In the genomic region with DNA sequence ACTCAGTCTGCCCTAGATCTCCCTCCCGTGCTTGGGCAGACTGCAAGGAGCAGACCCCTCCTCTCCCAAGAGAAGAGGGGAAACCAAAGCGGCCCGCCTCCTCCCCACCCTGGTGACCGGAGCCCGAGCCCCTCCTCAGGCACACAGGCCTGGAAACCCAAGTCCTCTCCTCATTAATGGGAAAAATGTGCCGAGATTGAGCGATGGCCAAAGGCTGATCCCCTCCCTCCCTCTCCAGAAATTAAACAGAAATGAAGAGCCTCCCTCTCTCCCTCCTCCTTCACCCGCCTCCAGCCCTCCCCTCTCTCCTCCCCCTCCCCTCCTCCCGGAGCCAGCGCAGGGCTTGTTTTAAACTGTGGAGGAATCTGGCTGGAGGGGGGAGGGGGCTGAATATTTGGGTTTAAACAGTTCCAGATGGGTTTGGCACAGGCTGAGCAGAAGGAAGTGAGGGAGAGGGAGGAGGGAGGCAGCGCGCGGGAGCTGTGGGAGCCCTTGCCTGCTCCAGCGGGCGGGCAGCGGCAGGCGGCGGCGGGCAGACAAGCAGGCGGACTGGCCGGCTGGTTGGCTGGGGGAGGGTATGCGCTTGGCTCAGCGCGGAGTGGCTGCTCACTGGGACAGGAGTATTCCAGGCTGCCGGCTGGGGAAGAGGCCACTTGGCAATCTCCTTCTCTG, we compare ENCODE assay signal across 7 mouse cellular contexts. TPM values are rescaled to one million over a fixed set of nuclear protein-coding genes. Genes with fewer than 3 reads are reported as not detected.
A peak's percentile ranks its signal among the peaks of the same experiment; 100 is the strongest.
DNase-seq lines count a peak whose midpoint lies in the region; ATAC-seq lines count a peak whose summit lies in the region.

No protein-coding gene starts in this region.

- intact Hi-C loops in left cerebral cortex, postnatal 36 days (cut with DNase I): loop anchor here (2.0 kb wide), 1 partner anchor 36 kb away; no protein-coding TSS in a partner anchor

- peak; percentile 91 for DNase-seq in brain, adult 2 months (ENCODE audit: low read depth, low spot score)
- DNase-seq in heart, adult 18-20 months: peak; percentile 82 to 89
- peak; percentile 85 for DNase-seq in kidney, adult 11 months
- peak; percentile 84 to 87 for DNase-seq in left cerebral cortex, postnatal 36 days (ENCODE audit: low spot score in 2 of 2)
- peak; percentile 92 for DNase-seq in midbrain, embryonic 10.5 days (ENCODE audit: low spot score)
- peak; percentile 85 for DNase-seq in skeletal muscle tissue, adult 2 months (ENCODE audit: low read depth, low spot score)

- H3K4me2 ChIP-seq in embryonic facial prominence, embryonic 12.5 days (replicated peaks): peak overlapping the region; percentile 91

- H3K36me3 ChIP-seq in embryonic facial prominence, embryonic 12.5 days: peaks cover 38% of the 10 kb centered on the region
- H3K36me3 ChIP-seq in midbrain, embryonic 10.5 days: peaks cover 26% of the 10 kb centered on the region

- peak overlapping the region; percentile 97 for H3K27ac ChIP-seq in embryonic facial prominence, embryonic 12.5 days
- H3K27ac ChIP-seq in midbrain, embryonic 10.5 days (replicated peaks): peak overlapping the region; percentile 93

- H3K9ac ChIP-seq in embryonic facial prominence, embryonic 12.5 days: peak overlapping the region; percentile 60

- H3K4me1 ChIP-seq in embryonic facial prominence, embryonic 12.5 days: peaks cover 85% of the 10 kb centered on the region
- H3K4me1 ChIP-seq in midbrain, embryonic 10.5 days: peaks cover 87% of the 10 kb centered on the region

- 0% methylated on average over 19 of the region's 25 CpGs for WGBS in embryonic facial prominence, embryonic 12.5 days
- WGBS in midbrain, embryonic 10.5 days: under 1% methylated on average over 25 of the region's 25 CpGs

- ATAC-seq in embryonic facial prominence, embryonic 12.5 days (ENCODE audit: insufficient number of reproducible peaks, insufficient read depth, low FRiP score, low TSS enrichment): peak; percentile 89

- no peaks in the 10 kb centered on the region for H3K27me3 ChIP-seq in embryonic facial prominence, embryonic 12.5 days
- H3K27me3 ChIP-seq in midbrain, embryonic 10.5 days (ENCODE audit: low read depth, poor library complexity, severe bottlenecking): peaks cover 46% of the 10 kb centered on the region

- no peaks in the 10 kb centered on the region for H3K9me3 ChIP-seq in embryonic facial prominence, embryonic 12.5 days
- H3K9me3 ChIP-seq in midbrain, embryonic 10.5 days (replicated peaks): no peaks in the 10 kb centered on the region

- H3K4me3 ChIP-seq in embryonic facial prominence, embryonic 12.5 days: peak overlapping the region; percentile 36
- peak overlapping the region; percentile 52 for H3K4me3 ChIP-seq in midbrain, embryonic 10.5 days

RNA-seq across cellular contexts. Expression of gene Ephb3, which starts 6.2 kb away (rescaled TPM):
- polyA plus RNA-seq in embryonic facial prominence, embryonic 12.5 days (2016; fragmentation: Nextera tagmentation; extraction: Ambion mirVana): 76.1 and 79.7 TPM in 2 replicates
- 1 to 10 TPM; 6.8 to 8.3 TPM for total RNA-seq in heart, adult 18-20 months (2021)
- total RNA-seq in left cerebral cortex, postnatal 36 days (2021): 10 to 100 TPM; 21.2 to 25.5 TPM
- polyA plus RNA-seq in midbrain, embryonic 10.5 days (2016; fragmentation: Nextera tagmentation; extraction: Ambion mirVana): 14.6 and 15.7 TPM in 2 replicates

RNA-seq across cellular contexts. Expression of gene Teddm3, which starts 57.0 kb away (rescaled TPM):
- polyA plus RNA-seq in embryonic facial prominence, embryonic 12.5 days (2016; fragmentation: Nextera tagmentation; extraction: Ambion mirVana): not detected in 2 replicates
- not detected for total RNA-seq in heart, adult 18-20 months (2021)
- total RNA-seq in left cerebral cortex, postnatal 36 days (2021): 1 to 10 TPM in 1 of 2 experiments, under 1 TPM in 1; 0.54 to 1.3 TPM
- not detected in 2 replicates for polyA plus RNA-seq in midbrain, embryonic 10.5 days (2016; fragmentation: Nextera tagmentation; extraction: Ambion mirVana)

Comparison
In these comparisons a context has a peak if more than half of its experiments do, and no peak if none do; other contexts are left out.
1. Peak in every context shown above with its lines: DNase-seq, ATAC-seq, H3K4me3 ChIP-seq and H3K27ac ChIP-seq.